Mouse (Mus musculus) stomach, embryonic 16.5 days (tissue): ENCODE data around the gene Slc4a1ap. TPM values are rescaled to one million over a fixed set of nuclear protein-coding genes. Genes with fewer than 3 reads are reported as not detected.
A peak's percentile ranks its signal among the peaks of the same experiment; 100 is the strongest.

Source experiments
- ATAC-seq: fragments of 200-750 bp; cut with Nextera tagmentation; 2 replicates; pipeline ENCODE4 v1.8.0; 2017; ENCODE audit warnings: moderate number of reproducible peaks, moderate TSS enrichment; ENCODE audit not compliant: insufficient read depth, low FRiP score
- H3K27ac ChIP-seq: fragments of 300-500 bp; sonication (generic); 2 replicates; pipeline ENCODE4 v1.5.1; 2014; ENCODE audit warnings: low read length
- H3K27me3 ChIP-seq: fragments of 300-500 bp; sonication (generic); 2 replicates; pipeline ENCODE4 v1.6.1; 2014; ENCODE audit warnings: low read length, control low read depth, mixed read lengths; ENCODE audit not compliant: control insufficient read depth, insufficient read depth
- H3K36me3 ChIP-seq: fragments of 300-500 bp; sonication (generic); 2 replicates; pipeline ENCODE4 v1.6.1; 2014; ENCODE audit warnings: low read length; ENCODE audit not compliant: control insufficient read depth, insufficient read depth
- H3K4me1 ChIP-seq: fragments of 300-500 bp; sonication (generic); 2 replicates; pipeline ENCODE4 v1.6.1; 2014; ENCODE audit warnings: low read length, control low read depth, mixed read lengths; ENCODE audit not compliant: control insufficient read depth, insufficient read depth
- H3K4me2 ChIP-seq: fragments of 300-500 bp; sonication (generic); 2 replicates; pipeline ENCODE4 v1.6.1; 2014; ENCODE audit warnings: low read depth, low read length, mixed read lengths
- H3K4me3 ChIP-seq: fragments of 300-500 bp; sonication (generic); replicated peaks from 2 replicates; pipeline ENCODE4 v1.5.1; 2014; ENCODE audit warnings: mild to moderate bottlenecking, low read length
- H3K9ac ChIP-seq: fragments of 300-500 bp; sonication (generic); 2 replicates; pipeline ENCODE4 v1.6.1; 2014; ENCODE audit warnings: low read length
- H3K9me3 ChIP-seq: fragments of 300-500 bp; sonication (generic); replicated peaks from 2 replicates; pipeline ENCODE4 v1.6.1; 2016; ENCODE audit warnings: low read length, control low read depth; ENCODE audit not compliant: control insufficient read depth
- WGBS: fragments of 180-500 bp; shearing (Covaris S2); extraction: QIAGEN DNeasy Blood & Tissue Kit; methylation state at CpG from one replicate; pipeline ENCODE4 v1.1.7; 2014; 5-methylcytosine and 5-hydroxymethylcytosine counted together
- polyA plus RNA-seq: library from polyadenylated mRNA; unstranded; fragments of >200 nt; fragmentation: Nextera tagmentation; extraction: Ambion mirVana; gene quantifications from 2 replicates; pipeline ENCODE4 v1.2.1, GENCODE M21; 2015

Slc4a1ap gene
- polyA plus RNA-seq, 1 experiment from 2014 or later = 24.0 TPM

DNA sequence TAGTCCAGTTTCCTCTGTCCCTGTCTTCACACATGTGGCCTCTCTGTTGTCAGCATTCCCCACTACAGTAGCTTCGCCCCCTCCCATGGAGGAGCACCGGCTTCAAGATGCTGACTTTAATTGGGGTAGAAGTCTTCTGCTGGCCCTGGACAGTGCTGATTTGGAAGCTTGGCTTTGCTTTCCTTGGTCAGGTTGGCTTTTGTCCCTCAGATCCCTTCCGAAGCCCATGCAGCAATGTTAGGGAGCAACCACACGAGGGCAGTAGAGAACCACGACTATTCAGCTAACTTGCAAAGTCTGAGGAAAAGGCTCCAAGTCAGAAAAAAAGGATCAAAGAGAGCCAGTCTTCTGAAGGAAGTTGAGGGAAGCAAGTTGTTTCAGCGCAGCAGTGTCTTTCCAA is 36.7 kb downstream of the Slc4a1ap start:
- 6% methylated on average over 6 of the region's 6 CpGs for WGBS
- Histone ChIP-seq H3K9ac (peak overlapping the region; percentile 37; the same call in 1 of the 2 replicates), H3K27me3 (no peaks in the 10 kb centered on the region), H3K36me3 (no peaks in the 10 kb centered on the region), H3K9me3 (no peaks in the 10 kb centered on the region), H3K27ac (peak overlapping the region; percentile 43; the same call in 1 of the 2 replicates), H3K4me3 (no peak overlapping the region), H3K4me1 (no peaks in the 10 kb centered on the region), H3K4me2 (no peak overlapping the region)
- no peak for ATAC-seq

GRCm38 (mm10) chr5:31563905-31564304 is 37.1 kb downstream of the Slc4a1ap start:
- Histone ChIP-seq H3K27me3 (no peaks in the 10 kb centered on the region), H3K4me1 (no peaks in the 10 kb centered on the region), H3K4me2 (no peak overlapping the region), H3K9ac (peak overlapping the region; percentile 37; the same call in 1 of the 2 replicates), H3K36me3 (no peaks in the 10 kb centered on the region), H3K27ac (peak overlapping the region; percentile 43; the same call in 1 of the 2 replicates), H3K9me3 (no peaks in the 10 kb centered on the region), H3K4me3 (no peak overlapping the region)
- 40% methylated on average over 7 of the region's 7 CpGs for WGBS
- no peak for ATAC-seq

- WGBS = 82% methylated on average over 4 of the region's 4 CpGs
- Histone ChIP-seq H3K27me3 (no peaks in the 10 kb centered on the region), H3K36me3 (no peaks in the 10 kb centered on the region), H3K9me3 (no peaks in the 10 kb centered on the region), H3K27ac (peak overlapping the region; percentile 53), H3K9ac (no peak overlapping the region), H3K4me1 (no peaks in the 10 kb centered on the region), H3K4me2 (no peak overlapping the region), H3K4me3 (no peak overlapping the region)
- 0 out of 2 replicates have a peak, but pooled peaks have one; percentile 12 for ATAC-seq
Measured at GRCm38 (mm10) chr5:31564976-31565375, 38.2 kb downstream of the Slc4a1ap start.

- no peaks in the 10 kb centered on the region for H3K27me3 ChIP-seq
- H3K4me3 ChIP-seq = no peak overlapping the region
- H3K36me3 ChIP-seq = no peaks in the 10 kb centered on the region
- no peak for ATAC-seq
- no peak overlapping the region for H3K27ac ChIP-seq
- no peak overlapping the region for H3K4me2 ChIP-seq
- peaks cover 5% of the 10 kb centered on the region for H3K4me1 ChIP-seq
- H3K9ac ChIP-seq = no peak overlapping the region
- 91% methylated on average over 7 of the region's 7 CpGs for WGBS
- no peaks in the 10 kb centered on the region for H3K9me3 ChIP-seq
Measured at GRCm38 (mm10) chr5:31566026-31566425, 39.2 kb downstream of the Slc4a1ap start.

GRCm38 (mm10) chr5:31566457-31566856 is 39.7 kb downstream of the Slc4a1ap start:
- Histone ChIP-seq H3K4me3 (no peak overlapping the region), H3K27ac (no peak overlapping the region), H3K9me3 (no peaks in the 10 kb centered on the region), H3K4me1 (peaks cover 9% of the 10 kb centered on the region), H3K4me2 (no peak overlapping the region), H3K9ac (no peak overlapping the region), H3K27me3 (no peaks in the 10 kb centered on the region), H3K36me3 (no peaks in the 10 kb centered on the region)
- no peak for ATAC-seq
- WGBS = 57% methylated on average over 3 of the region's 3 CpGs

DNA sequence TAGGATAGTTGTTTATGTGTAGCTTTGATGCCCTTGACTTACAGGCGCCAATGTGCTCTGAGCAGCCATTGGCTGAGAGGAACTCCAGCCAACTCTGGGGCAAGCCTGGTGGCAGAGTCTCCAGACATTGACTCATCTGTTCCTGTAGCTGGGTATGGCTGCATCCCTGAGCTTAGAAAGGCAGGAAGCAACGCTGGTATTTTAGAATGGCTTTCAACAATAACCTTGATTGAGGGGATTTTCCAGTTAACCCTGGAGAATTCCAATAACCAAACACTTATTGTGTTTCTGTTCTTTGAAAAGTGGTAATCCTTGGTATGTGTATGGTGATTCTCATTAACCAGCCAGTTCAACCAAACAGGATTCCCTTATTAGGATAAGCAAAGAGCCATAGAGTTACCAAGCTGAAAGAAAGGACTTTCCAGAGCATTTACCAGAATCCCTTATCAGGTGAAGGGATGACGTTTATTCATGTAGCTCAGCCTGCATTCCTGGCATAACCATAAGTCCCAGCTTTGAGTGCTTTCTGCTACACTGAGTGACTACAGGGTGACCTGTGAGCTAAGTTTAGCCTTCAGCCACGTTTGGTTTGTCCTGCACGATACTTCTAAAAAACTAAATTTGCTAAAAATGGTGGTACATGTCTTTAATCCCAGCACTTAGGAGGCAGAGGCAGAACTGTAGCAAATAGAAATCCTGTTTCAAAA is 41.3 kb downstream of the Slc4a1ap start:
- peaks cover 12% of the 10 kb centered on the region for H3K4me1 ChIP-seq

DNA sequence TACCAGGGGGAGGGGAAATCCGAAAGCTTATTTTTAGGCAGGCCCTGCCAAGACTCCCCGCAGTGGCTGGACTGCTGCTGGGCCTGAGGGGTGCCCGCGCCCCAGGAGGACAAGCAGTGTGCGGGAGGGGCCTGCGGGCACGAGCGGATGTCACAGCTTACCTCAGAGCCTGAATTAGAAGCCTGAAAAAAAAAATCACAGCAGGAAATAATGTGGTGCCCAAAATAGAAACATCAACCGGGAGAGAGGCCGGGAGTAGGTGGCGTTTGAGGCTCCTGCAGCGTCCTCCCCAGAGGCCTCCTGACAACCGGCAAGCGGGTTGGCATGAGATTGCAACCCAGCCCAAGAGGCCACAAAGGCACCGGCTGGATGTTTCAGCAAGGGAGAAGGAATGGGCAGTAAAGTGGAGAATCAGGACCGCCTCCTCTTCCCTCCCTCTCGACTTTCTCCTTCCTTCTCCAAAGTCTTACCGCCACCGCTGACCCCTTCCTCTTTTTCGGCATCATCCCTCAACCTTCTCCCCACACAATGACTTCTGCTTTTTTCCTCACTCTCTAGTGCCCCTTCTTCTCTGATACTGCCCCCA is 44.3 kb downstream of the Slc4a1ap start:
- no peaks in the 10 kb centered on the region for H3K27me3 ChIP-seq
- no peaks in the 10 kb centered on the region for H3K36me3 ChIP-seq
- peak overlapping the region; percentile 40 for H3K4me2 ChIP-seq
- ATAC-seq = peak; percentile 72; the same call in 1 of the 2 replicates
- 18% methylated on average over 20 of the region's 20 CpGs for WGBS
- H3K4me3 ChIP-seq = no peak overlapping the region; the same call in 1 of the 2 replicates
- H3K27ac ChIP-seq = peak overlapping the region; percentile 64
- H3K9ac ChIP-seq = peak overlapping the region; percentile 64
- H3K4me1 ChIP-seq = peaks cover 12% of the 10 kb centered on the region
- H3K9me3 ChIP-seq = no peaks in the 10 kb centered on the region

More for the DNA sequence above, 41.3 kb downstream of the Slc4a1ap start:
- no peaks in the 10 kb centered on the region for H3K27me3 ChIP-seq
- H3K4me2 ChIP-seq = no peak overlapping the region
- no peaks in the 10 kb centered on the region for H3K36me3 ChIP-seq
- no peak for ATAC-seq
- WGBS = 60% methylated on average over 5 of the region's 5 CpGs
- H3K9ac ChIP-seq = no peak overlapping the region
- no peak overlapping the region for H3K27ac ChIP-seq
- no peaks in the 10 kb centered on the region for H3K9me3 ChIP-seq
- no peak overlapping the region for H3K4me3 ChIP-seq

GRCm38 (mm10) chr5:31573722-31574121 is 46.9 kb downstream of the Slc4a1ap start:
- H3K9me3 ChIP-seq = no peaks in the 10 kb centered on the region
- no peak overlapping the region for H3K4me2 ChIP-seq
- 84% methylated on average over 3 of the region's 3 CpGs for WGBS
- ATAC-seq = no peak
- no peak overlapping the region for H3K27ac ChIP-seq
- no peaks in the 10 kb centered on the region for H3K36me3 ChIP-seq
- no peaks in the 10 kb centered on the region for H3K27me3 ChIP-seq
- no peak overlapping the region for H3K4me3 ChIP-seq
- peaks cover 12% of the 10 kb centered on the region for H3K4me1 ChIP-seq
- H3K9ac ChIP-seq = no peak overlapping the region

- Histone ChIP-seq H3K4me1 (peaks cover 2% of the 10 kb centered on the region; the same call in 1 of the 2 replicates), H3K4me3 (no peak overlapping the region), H3K4me2 (no peak overlapping the region), H3K27ac (peak overlapping the region; percentile 4; the same call in 1 of the 2 replicates), H3K9me3 (no peaks in the 10 kb centered on the region), H3K9ac (no peak overlapping the region), H3K27me3 (no peaks in the 10 kb centered on the region), H3K36me3 (no peaks in the 10 kb centered on the region)
- ATAC-seq = peak; percentile 83
- 61% methylated on average over 7 of the region's 7 CpGs for WGBS
Measured at GRCm38 (mm10) chr5:31576539-31576975, 49.8 kb downstream of the Slc4a1ap start.
